Mouse (Mus musculus) erythroblast, embryonic 14.5 days (primary cell): ENCODE data around the gene Spag16. TPM values are rescaled to one million over a fixed set of nuclear protein-coding genes. Genes with fewer than 3 reads are reported as not detected.
"Not testable (repeated sequence)": the region's sequence is repeated elsewhere in the genome, so short reads cannot be mapped to it uniquely, and the experiment has no call there.

Experiments
- H3K27me3 ChIP-seq: 2 replicates; pipeline ENCODE4 v1.6.1; 2012; ENCODE audit warnings: inconsistent platforms; ENCODE audit not compliant: control insufficient read depth
- H3K36me3 ChIP-seq: 2 replicates; pipeline ENCODE4 v1.6.1; 2012; ENCODE audit warnings: mild to moderate bottlenecking, inconsistent platforms; ENCODE audit not compliant: control insufficient read depth
- H3K4me1 ChIP-seq: 2 replicates; pipeline ENCODE4 v1.6.1; 2012; ENCODE audit warnings: inconsistent platforms; ENCODE audit not compliant: control insufficient read depth
- H3K4me3 ChIP-seq: replicated peaks from 2 replicates; pipeline ENCODE3; 2012; ENCODE audit warnings: moderate library complexity, mild to moderate bottlenecking, inconsistent platforms
- H3K9me3 ChIP-seq: 2 replicates; pipeline ENCODE4 v1.6.1; 2012; ENCODE audit warnings: low read length, inconsistent platforms, mixed read lengths; ENCODE audit not compliant: control insufficient read depth
- GATA1 ChIP-seq: IDR thresholded peaks from 2 replicates; pipeline ENCODE4 v1.6.1; 2012; ENCODE audit warnings: low read length, inconsistent platforms, mixed read lengths
- TAL1 ChIP-seq: IDR thresholded peaks from 3 replicates; pipeline ENCODE4 v1.6.1; 2012; ENCODE audit warnings: low read length, inconsistent platforms, mixed read lengths
- polyA plus RNA-seq: library from polyadenylated mRNA; stranded (reverse); fragments of >175 nt; gene quantifications from 2 replicates; pipeline ENCODE4 v1.2.3, GENCODE M21; 2012

The Spag16 gene
- polyA plus RNA-seq: not detected in 2 replicates

- no peaks in the 10 kb centered on the region for H3K36me3 ChIP-seq
- no peak for TF ChIP-seq TAL1
- TF ChIP-seq GATA1: no peak
- peaks cover 4% of the 10 kb centered on the region for H3K27me3 ChIP-seq
- H3K4me3 ChIP-seq: no peak within 1 kb of the TSS
- no peaks in the 10 kb centered on the region for H3K4me1 ChIP-seq
- H3K9me3 ChIP-seq: no peaks in the 10 kb centered on the region
Measured at GRCm38 (mm10) chr1:69826806-69827703, at the start of gene Spag16. Gene Spag16, plus strand, starts transcription at chr1:69826970.

GRCm38 (mm10) chr1:69785129-69785528 lies 41.6 kb upstream of the Spag16 start:
- no peaks in the 10 kb centered on the region for H3K36me3 ChIP-seq
- no peak overlapping the region for H3K4me3 ChIP-seq
- H3K4me1 ChIP-seq: no peaks in the 10 kb centered on the region
- no peaks in the 10 kb centered on the region for H3K9me3 ChIP-seq
- TF ChIP-seq TAL1 (no peak), GATA1 (no peak)
- H3K27me3 ChIP-seq: no peaks in the 10 kb centered on the region

- H3K27me3 ChIP-seq: no peaks in the 10 kb centered on the region
- TF ChIP-seq GATA1: no peak
- TF ChIP-seq TAL1: no peak
- no peaks in the 10 kb centered on the region for H3K4me1 ChIP-seq
- H3K36me3 ChIP-seq: no peaks in the 10 kb centered on the region
- no peaks in the 10 kb centered on the region for H3K9me3 ChIP-seq
- H3K4me3 ChIP-seq: no peak overlapping the region
Measured at GRCm38 (mm10) chr1:69786716-69787115, 40.1 kb upstream of the Spag16 start.

- Histone ChIP-seq H3K4me3 (no peak overlapping the region), H3K4me1 (no peaks in the 10 kb centered on the region), H3K9me3 (no peaks in the 10 kb centered on the region), H3K36me3 (no peaks in the 10 kb centered on the region), H3K27me3 (no peaks in the 10 kb centered on the region)
- TF ChIP-seq GATA1 (no peak), TAL1 (no peak)
Measured at GRCm38 (mm10) chr1:69787379-69787778, 39.4 kb upstream of the Spag16 start.

- no peaks in the 10 kb centered on the region for H3K36me3 ChIP-seq
- H3K4me1 ChIP-seq: no peaks in the 10 kb centered on the region
- no peak overlapping the region for H3K4me3 ChIP-seq
- no peaks in the 10 kb centered on the region for H3K27me3 ChIP-seq
- no peak for TF ChIP-seq GATA1
- TF ChIP-seq TAL1: no peak
- H3K9me3 ChIP-seq: no peaks in the 10 kb centered on the region
Measured at GRCm38 (mm10) chr1:69790337-69791250, 36.2 kb upstream of the Spag16 start.

- no peaks in the 10 kb centered on the region for H3K36me3 ChIP-seq
- no peaks in the 10 kb centered on the region for H3K4me1 ChIP-seq
- TF ChIP-seq GATA1 (no peak), TAL1 (no peak)
- no peak overlapping the region for H3K4me3 ChIP-seq
- no peaks in the 10 kb centered on the region for H3K27me3 ChIP-seq
- H3K9me3 ChIP-seq: no peaks in the 10 kb centered on the region
Measured at GRCm38 (mm10) chr1:69798948-69799565, 27.7 kb upstream of the Spag16 start.

- TF ChIP-seq GATA1: no peak
- no peak for TF ChIP-seq TAL1
- no peaks in the 10 kb centered on the region for H3K27me3 ChIP-seq
- no peaks in the 10 kb centered on the region for H3K4me1 ChIP-seq
- no peaks in the 10 kb centered on the region for H3K9me3 ChIP-seq
- no peaks in the 10 kb centered on the region for H3K36me3 ChIP-seq
- H3K4me3 ChIP-seq: no peak overlapping the region
Measured at GRCm38 (mm10) chr1:69810161-69810560, 16.6 kb upstream of the Spag16 start.

- not testable (repeated sequence) for H3K9me3 ChIP-seq, H3K4me3 ChIP-seq, H3K4me1 ChIP-seq, H3K36me3 ChIP-seq, H3K27me3 ChIP-seq
Measured at GRCm38 (mm10) chr1:69825635-69826034, 1.1 kb upstream of the Spag16 start.
